Mouse (Mus musculus): ENCODE measurements around the gene Ces1d. TPM values are rescaled to one million over a fixed set of nuclear protein-coding genes. Genes with fewer than 3 reads are reported as not detected.

The Ces1d gene
- polyA plus RNA-seq (2014; fragmentation: Nextera tagmentation; extraction: Ambion mirVana), result 0.12 and 0.19 TPM in 2 replicates

- no peak within 1 kb of the TSS for H3K4me3 ChIP-seq (ENCODE audit: low read depth, low read length)
- DNase-seq (ENCODE audit: low spot score) (no peak), ATAC-seq (replicated peaks; ENCODE audit: low FRiP score) (no peak)
- H3K27ac ChIP-seq (ENCODE audit: low read depth, low read length), result no peak within 1 kb of the TSS
- no peaks in the 10 kb centered on the region for H3K9me3 ChIP-seq (ENCODE audit: control insufficient read depth, low read length)
- H3K36me3 ChIP-seq (ENCODE audit: control insufficient read depth, insufficient read depth, low read length), result no peaks in the 10 kb centered on the region
- no peak within 1 kb of the TSS for H3K9ac ChIP-seq (ENCODE audit: low read length)
- 78% methylated on average over 8 of the region's 8 CpGs for WGBS
- H3K4me1 ChIP-seq (replicated peaks; ENCODE audit: control insufficient read depth, insufficient read depth, low read length), result no peaks in the 10 kb centered on the region
- H3K4me2 ChIP-seq (ENCODE audit: low read depth, low read length, severe bottlenecking), result no peak within 1 kb of the TSS
- no peaks in the 10 kb centered on the region for H3K27me3 ChIP-seq (ENCODE audit: control insufficient read depth, insufficient read depth, low read length)
Measured at GRCm38 (mm10) chr8:93197685-93198525, at the start of gene Ces1d. Ces1d (minus strand) TSS chr8:93197838.

GRCm38 (mm10) chr8:93246057-93246456 lies 48.4 kb upstream of the Ces1d start:
- DNase-seq (ENCODE audit: low spot score), result no peak
- no peaks in the 10 kb centered on the region for H3K4me1 ChIP-seq (replicated peaks; ENCODE audit: control insufficient read depth, insufficient read depth, low read length)
- no peaks in the 10 kb centered on the region for H3K36me3 ChIP-seq (ENCODE audit: control insufficient read depth, insufficient read depth, low read length)
- WGBS, result 92% methylated on average over 2 of the region's 2 CpGs
- ATAC-seq (replicated peaks; ENCODE audit: low FRiP score), result no peak
- no peak overlapping the region for H3K4me2 ChIP-seq (ENCODE audit: low read depth, low read length, severe bottlenecking)
- H3K9ac ChIP-seq (ENCODE audit: low read length), result no peak overlapping the region
- H3K4me3 ChIP-seq (ENCODE audit: low read depth, low read length), result no peak overlapping the region
- no peaks in the 10 kb centered on the region for H3K9me3 ChIP-seq (ENCODE audit: control insufficient read depth, low read length)
- H3K27me3 ChIP-seq (ENCODE audit: control insufficient read depth, insufficient read depth, low read length), result no peaks in the 10 kb centered on the region
- H3K27ac ChIP-seq (ENCODE audit: low read depth, low read length), result no peak overlapping the region

GRCm38 (mm10) chr8:93239884-93240283 lies 42.2 kb upstream of the Ces1d start:
- DNase-seq (ENCODE audit: low spot score), result no peak
- no peaks in the 10 kb centered on the region for H3K36me3 ChIP-seq (ENCODE audit: control insufficient read depth, insufficient read depth, low read length)
- no peak for ATAC-seq (replicated peaks; ENCODE audit: low FRiP score)

GRCm38 (mm10) chr8:93235681-93236080 lies 38.0 kb upstream of the Ces1d start:
- DNase-seq (ENCODE audit: low spot score), result no peak
- 86% methylated on average over 1 of the region's 1 CpGs for WGBS
- H3K27ac ChIP-seq (ENCODE audit: low read depth, low read length), result no peak overlapping the region
- no peaks in the 10 kb centered on the region for H3K27me3 ChIP-seq (ENCODE audit: control insufficient read depth, insufficient read depth, low read length)
- H3K9ac ChIP-seq (ENCODE audit: low read length), result no peak overlapping the region
- ATAC-seq (replicated peaks; ENCODE audit: low FRiP score), result no peak
- H3K4me3 ChIP-seq (ENCODE audit: low read depth, low read length), result no peak overlapping the region
- no peaks in the 10 kb centered on the region for H3K36me3 ChIP-seq (ENCODE audit: control insufficient read depth, insufficient read depth, low read length)
- H3K4me1 ChIP-seq (replicated peaks; ENCODE audit: control insufficient read depth, insufficient read depth, low read length), result no peaks in the 10 kb centered on the region
- no peak overlapping the region for H3K4me2 ChIP-seq (ENCODE audit: low read depth, low read length, severe bottlenecking)
- no peaks in the 10 kb centered on the region for H3K9me3 ChIP-seq (ENCODE audit: control insufficient read depth, low read length)

More at GRCm38 (mm10) chr8:93239884-93240283, 42.2 kb upstream of the Ces1d start:
- Histone ChIP-seq H3K27me3 (ENCODE audit: control insufficient read depth, insufficient read depth, low read length) (no peaks in the 10 kb centered on the region), H3K9ac (ENCODE audit: low read length) (no peak overlapping the region), H3K9me3 (ENCODE audit: control insufficient read depth, low read length) (no peaks in the 10 kb centered on the region), H3K4me2 (ENCODE audit: low read depth, low read length, severe bottlenecking) (no peak overlapping the region), H3K4me1 (replicated peaks; ENCODE audit: control insufficient read depth, insufficient read depth, low read length) (no peaks in the 10 kb centered on the region), H3K27ac (ENCODE audit: low read depth, low read length) (no peak overlapping the region), H3K4me3 (ENCODE audit: low read depth, low read length) (no peak overlapping the region)

GRCm38 (mm10) chr8:93234706-93235105 lies 37.1 kb upstream of the Ces1d start:
- no peaks in the 10 kb centered on the region for H3K27me3 ChIP-seq (ENCODE audit: control insufficient read depth, insufficient read depth, low read length)
- ATAC-seq (replicated peaks; ENCODE audit: low FRiP score), result no peak
- DNase-seq (ENCODE audit: low spot score), result no peak
- no peaks in the 10 kb centered on the region for H3K4me1 ChIP-seq (replicated peaks; ENCODE audit: control insufficient read depth, insufficient read depth, low read length)
- no peaks in the 10 kb centered on the region for H3K9me3 ChIP-seq (ENCODE audit: control insufficient read depth, low read length)
- H3K27ac ChIP-seq (ENCODE audit: low read depth, low read length), result no peak overlapping the region
- 92% methylated on average over 1 of the region's 1 CpGs for WGBS
- H3K4me2 ChIP-seq (ENCODE audit: low read depth, low read length, severe bottlenecking), result no peak overlapping the region
- no peaks in the 10 kb centered on the region for H3K36me3 ChIP-seq (ENCODE audit: control insufficient read depth, insufficient read depth, low read length)
- H3K9ac ChIP-seq (ENCODE audit: low read length), result no peak overlapping the region
- no peak overlapping the region for H3K4me3 ChIP-seq (ENCODE audit: low read depth, low read length)

- no peaks in the 10 kb centered on the region for H3K9me3 ChIP-seq (ENCODE audit: control insufficient read depth, low read length)
- H3K36me3 ChIP-seq (ENCODE audit: control insufficient read depth, insufficient read depth, low read length), result no peaks in the 10 kb centered on the region
- ATAC-seq (replicated peaks; ENCODE audit: low FRiP score) (no peak), DNase-seq (ENCODE audit: low spot score) (no peak)
- H3K4me2 ChIP-seq (ENCODE audit: low read depth, low read length, severe bottlenecking), result no peak overlapping the region
- 81% methylated on average over 6 of the region's 6 CpGs for WGBS
- H3K27ac ChIP-seq (ENCODE audit: low read depth, low read length), result no peak overlapping the region
- H3K27me3 ChIP-seq (ENCODE audit: control insufficient read depth, insufficient read depth, low read length), result no peaks in the 10 kb centered on the region
- H3K9ac ChIP-seq (ENCODE audit: low read length), result no peak overlapping the region
- H3K4me1 ChIP-seq (replicated peaks; ENCODE audit: control insufficient read depth, insufficient read depth, low read length), result no peaks in the 10 kb centered on the region
- H3K4me3 ChIP-seq (ENCODE audit: low read depth, low read length), result no peak overlapping the region
Measured at GRCm38 (mm10) chr8:93234068-93234467, 36.4 kb upstream of the Ces1d start.

- H3K36me3 ChIP-seq (ENCODE audit: control insufficient read depth, insufficient read depth, low read length), result no peaks in the 10 kb centered on the region
- no peaks in the 10 kb centered on the region for H3K27me3 ChIP-seq (ENCODE audit: control insufficient read depth, insufficient read depth, low read length)
- H3K4me2 ChIP-seq (ENCODE audit: low read depth, low read length, severe bottlenecking), result no peak within 1 kb of the TSS
- H3K4me3 ChIP-seq (ENCODE audit: low read depth, low read length), result no peak within 1 kb of the TSS
- no peak within 1 kb of the TSS for H3K27ac ChIP-seq (ENCODE audit: low read depth, low read length)
- ATAC-seq (replicated peaks; ENCODE audit: low FRiP score) (no peak), DNase-seq (ENCODE audit: low spot score) (no peak)
- H3K9me3 ChIP-seq (ENCODE audit: control insufficient read depth, low read length), result no peaks in the 10 kb centered on the region
- no peaks in the 10 kb centered on the region for H3K4me1 ChIP-seq (replicated peaks; ENCODE audit: control insufficient read depth, insufficient read depth, low read length)
- H3K9ac ChIP-seq (ENCODE audit: low read length), result no peak within 1 kb of the TSS
Measured at GRCm38 (mm10) chr8:93229446-93229845, 31.8 kb upstream of the Ces1d start, which contains the start of gene Ces1e. Ces1e (minus strand) TSS chr8:93229619.

- Histone ChIP-seq H3K4me1 (replicated peaks; ENCODE audit: control insufficient read depth, insufficient read depth, low read length) (no peaks in the 10 kb centered on the region), H3K36me3 (ENCODE audit: control insufficient read depth, insufficient read depth, low read length) (no peaks in the 10 kb centered on the region), H3K27ac (ENCODE audit: low read depth, low read length) (no peak overlapping the region), H3K9ac (ENCODE audit: low read length) (no peak overlapping the region), H3K9me3 (ENCODE audit: control insufficient read depth, low read length) (no peaks in the 10 kb centered on the region), H3K27me3 (ENCODE audit: control insufficient read depth, insufficient read depth, low read length) (no peaks in the 10 kb centered on the region), H3K4me3 (ENCODE audit: low read depth, low read length) (no peak overlapping the region), H3K4me2 (ENCODE audit: low read depth, low read length, severe bottlenecking) (no peak overlapping the region)
- DNase-seq (ENCODE audit: low spot score) (no peak), ATAC-seq (replicated peaks; ENCODE audit: low FRiP score) (no peak)
- 72% methylated on average over 11 of the region's 11 CpGs for WGBS
Measured at GRCm38 (mm10) chr8:93228673-93229370, 31.2 kb upstream of the Ces1d start.

Data from forebrain, embryonic 11.5 days (tissue).